Mouse (Mus musculus) megakaryocyte, embryonic 14.5 days (primary cell): ENCODE measurements around the gene Vps8.

Experiments
- FLI1 ChIP-seq: IDR thresholded peaks from 2 replicates; pipeline ENCODE4 v1.6.1; 2012; ENCODE audit warnings: low read length, inconsistent platforms, mixed read lengths
- GATA1 ChIP-seq: IDR thresholded peaks from 3 replicates; pipeline ENCODE4 v1.6.1; 2012; ENCODE audit warnings: mixed read lengths, low read length, inconsistent platforms, borderline replicate concordance

DNA sequence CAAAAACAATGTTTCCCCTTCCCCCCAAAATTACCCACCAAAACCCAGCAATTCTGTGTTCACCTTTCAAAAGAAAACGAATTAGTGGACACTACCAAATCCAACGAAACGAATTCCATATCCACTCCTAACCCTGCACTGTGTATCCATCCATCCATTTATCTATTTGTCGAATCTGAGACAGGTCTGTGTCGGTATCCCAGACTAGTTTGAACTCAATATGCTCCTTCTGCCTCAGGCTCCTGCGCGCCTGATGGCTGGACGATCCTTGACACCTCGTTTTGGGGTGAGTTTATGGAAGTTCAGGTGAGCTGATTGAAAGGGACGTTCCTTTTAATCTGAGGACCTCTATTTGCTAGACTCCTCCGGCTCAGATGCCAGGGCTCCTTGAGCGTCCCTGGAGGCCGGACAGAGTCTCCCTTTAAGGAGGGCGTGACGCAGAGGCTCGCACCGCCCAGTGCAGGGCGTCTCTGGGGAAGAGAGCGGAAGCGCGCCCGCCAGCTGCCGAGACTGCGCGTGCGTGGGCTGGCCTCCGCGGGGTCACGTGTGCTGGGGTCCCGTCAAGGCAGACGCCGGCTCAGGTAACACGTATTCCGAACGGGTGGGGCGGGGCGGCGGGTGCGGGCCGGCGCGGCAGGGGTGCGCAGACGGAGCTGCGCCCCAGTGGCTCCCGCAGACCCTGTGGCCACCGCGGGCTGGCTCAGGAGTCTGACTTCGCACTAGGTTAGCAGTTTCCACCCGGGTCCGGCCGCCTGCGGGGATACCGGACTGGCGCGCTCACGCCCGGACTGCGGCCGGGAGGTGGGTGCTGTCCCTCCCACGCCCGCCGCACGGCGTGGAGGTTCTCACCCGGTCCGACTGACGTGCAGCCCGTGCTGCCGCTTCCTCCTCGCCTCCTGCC lies at the start of gene Vps8:
- TF ChIP-seq FLI1 (no peak), GATA1 (no peak)
